Mouse (Mus musculus) bone marrow, adult 2 months (tissue): ENCODE data around the gene Olfr633. TPM values are rescaled to one million over a fixed set of nuclear protein-coding genes. Genes with fewer than 3 reads are reported as not detected.

Experiments used
- H3K27ac ChIP-seq: fragments of 200-500 bp; 2 replicates; pipeline ENCODE4 v1.5.1; 2012; ENCODE audit warnings: low read depth, mild to moderate bottlenecking, control low read depth, inconsistent platforms, low read length; ENCODE audit not compliant: control insufficient read depth, poor library complexity, insufficient read depth
- H3K4me1 ChIP-seq: fragments of 200-500 bp; 2 replicates; pipeline ENCODE4 v1.6.1; 2011; ENCODE audit warnings: low read length; ENCODE audit not compliant: control insufficient read depth, insufficient read depth
- H3K4me3 ChIP-seq: fragments of 200-500 bp; replicated peaks from 2 replicates; pipeline ENCODE3; 2011; ENCODE audit warnings: mild to moderate bottlenecking, low read depth, low read length, control low read depth; ENCODE audit not compliant: control insufficient read depth
- CTCF ChIP-seq: fragments of 200-500 bp; IDR thresholded peaks from 2 replicates; pipeline ENCODE4 v1.5.1; 2011; ENCODE audit warnings: low read length, control low read depth; ENCODE audit not compliant: control insufficient read depth, insufficient read depth
- POLR2A ChIP-seq: fragments of 200-500 bp; IDR thresholded peaks from 2 replicates; pipeline ENCODE4 v1.6.1; 2011; ENCODE audit warnings: low read depth, mild to moderate bottlenecking, control low read depth, low read length, borderline replicate concordance; ENCODE audit not compliant: control insufficient read depth
- WGBS: fragments of 180-500 bp; shearing (Covaris S2); methylation state at CpG from one replicate; pipeline ENCODE4 v1.1.7; 2018; 5-methylcytosine and 5-hydroxymethylcytosine counted together
- polyA plus RNA-seq: library from polyadenylated mRNA; stranded (reverse); fragments of >200 nt; gene quantifications from 2 replicates; pipeline ENCODE4 v1.2.4, GENCODE M21; 2011; ENCODE audit warnings: low replicate concordance; ENCODE audit not compliant: missing spikeins, insufficient read depth, insufficient read length

The Olfr633 gene
- polyA plus RNA-seq, 1 experiment = not detected

GRCm38 (mm10) chr7:103971782-103972181 lies 27.5 kb downstream of the Olfr633 start:
- WGBS = 15% methylated on average over 1 of the region's 1 CpGs
- Histone ChIP-seq H3K27ac (no peak overlapping the region), H3K4me1 (no peaks in the 10 kb centered on the region), H3K4me3 (no peak overlapping the region)
- no peak for TF ChIP-seq POLR2A
- TF ChIP-seq CTCF = no peak

GRCm38 (mm10) chr7:103998446-103998845 lies 54.2 kb downstream of the Olfr633 start, which contains the start of gene Olfr638:
Olfr638 (plus strand) TSS chr7:103998746.
- TF ChIP-seq CTCF (no peak), POLR2A (no peak)
- Histone ChIP-seq H3K27ac (no peak within 1 kb of the TSS), H3K4me1 (no peaks in the 10 kb centered on the region), H3K4me3 (no peak within 1 kb of the TSS)

Other genes with a start within 250 kb of the Olfr633 start
- gene Olfr243, start 229.8 kb upstream of the Olfr633 start, polyA plus RNA-seq = 0.27 and 0.40 TPM in 2 replicates
- not detected in 2 replicates for gene Olfr628, start 214.1 kb upstream of the Olfr633 start, polyA plus RNA-seq
- 1.2 TPM in 1 of 2 replicates, not detected in the other for gene Olfr629, start 199.5 kb upstream of the Olfr633 start, polyA plus RNA-seq
- gene Olfr630, start 187.1 kb upstream of the Olfr633 start, polyA plus RNA-seq = not detected in 2 replicates
- not detected in 2 replicates for gene Olfr69, start 172.8 kb upstream of the Olfr633 start, polyA plus RNA-seq
- 0.36 TPM in 1 of 2 replicates, not detected in the other for gene Olfr68, start 164.7 kb upstream of the Olfr633 start, polyA plus RNA-seq
- 0.25 TPM in 1 of 2 replicates, not detected in the other for gene Olfr67, start 152.6 kb upstream of the Olfr633 start, polyA plus RNA-seq
- gene Hbb-bt, start 130.4 kb upstream of the Olfr633 start, polyA plus RNA-seq = 16,360 and 37,491 TPM in 2 replicates
- 44,806 and 110,365 TPM in 2 replicates for gene Hbb-bs, start 116.3 kb upstream of the Olfr633 start, polyA plus RNA-seq
- gene Hbb-bh2, start 103.9 kb upstream of the Olfr633 start, polyA plus RNA-seq = not detected in 2 replicates
- 1.6 TPM in 1 of 2 replicates, not detected in the other for gene Hbb-bh1, start 101.3 kb upstream of the Olfr633 start, polyA plus RNA-seq
- 1.6 TPM in 1 of 2 replicates, not detected in the other for gene Hbb-y, start 91.2 kb upstream of the Olfr633 start, polyA plus RNA-seq
- gene Olfr66, start 58.2 kb upstream of the Olfr633 start, polyA plus RNA-seq = not detected in 2 replicates
- not detected in 2 replicates for gene Olfr64, start 50.0 kb upstream of the Olfr633 start, polyA plus RNA-seq
- gene Olfr65, start 41.0 kb upstream of the Olfr633 start, polyA plus RNA-seq = not detected in 2 replicates
- gene Olfr631, start 15.6 kb upstream of the Olfr633 start, polyA plus RNA-seq = not detected in 2 replicates
- gene Olfr632, start 10.1 kb upstream of the Olfr633 start, polyA plus RNA-seq = not detected in 2 replicates
- gene Olfr635, start 26.7 kb downstream of the Olfr633 start, polyA plus RNA-seq = not detected in 2 replicates
- gene Olfr638, start 54.3 kb downstream of the Olfr633 start, polyA plus RNA-seq = not detected in 2 replicates
- gene Olfr639, start 72.9 kb downstream of the Olfr633 start, polyA plus RNA-seq = not detected in 2 replicates
- gene Olfr640, start 81.1 kb downstream of the Olfr633 start, polyA plus RNA-seq = not detected in 2 replicates
- gene Olfr641, start 91.0 kb downstream of the Olfr633 start, polyA plus RNA-seq = not detected in 2 replicates
- gene Olfr642, start 108.2 kb downstream of the Olfr633 start, polyA plus RNA-seq = 0.29 TPM in 1 of 2 replicates, not detected in the other
- not detected in 2 replicates for gene 4930516K23Rik, start 117.0 kb downstream of the Olfr633 start, polyA plus RNA-seq
- not detected in 2 replicates for gene Olfr644, start 127.4 kb downstream of the Olfr633 start, polyA plus RNA-seq
- gene Olfr645, start 141.0 kb downstream of the Olfr633 start, polyA plus RNA-seq = not detected in 2 replicates
- not detected in 2 replicates for gene Olfr646, start 160.4 kb downstream of the Olfr633 start, polyA plus RNA-seq
- gene Ubqln5, start 185.4 kb downstream of the Olfr633 start, polyA plus RNA-seq = not detected in 2 replicates
- gene Olfr643, start 193.0 kb downstream of the Olfr633 start, polyA plus RNA-seq = not detected in 2 replicates
- not detected in 2 replicates for gene Ubqln3, start 198.8 kb downstream of the Olfr633 start, polyA plus RNA-seq
- not detected in 2 replicates for gene Ubqlnl, start 206.1 kb downstream of the Olfr633 start, polyA plus RNA-seq
- gene Olfm5, start 220.4 kb downstream of the Olfr633 start, polyA plus RNA-seq = not detected in 2 replicates
- gene Olfr648, start 239.0 kb downstream of the Olfr633 start, polyA plus RNA-seq = not detected in 2 replicates